Mouse (Mus musculus) midbrain, embryonic 13.5 days (tissue): ENCODE data around the gene Gstt4. TPM values are rescaled to one million over a fixed set of nuclear protein-coding genes. Genes with fewer than 3 reads are reported as not detected.
A peak's percentile ranks its signal among the peaks of the same experiment; 100 is the strongest.
"Not testable (repeated sequence)": the region's sequence is repeated elsewhere in the genome, so short reads cannot be mapped to it uniquely, and the experiment has no call there.

Source experiments
- ATAC-seq: fragments of 200-750 bp; cut with Nextera tagmentation; 2 replicates; pipeline ENCODE4 v1.8.0; 2017; ENCODE audit warnings: mild to moderate bottlenecking, moderate TSS enrichment, moderate library complexity
- H3K27ac ChIP-seq: fragments of 300-500 bp; sonication (generic); 2 replicates; pipeline ENCODE4 v1.5.1; 2015; ENCODE audit warnings: inconsistent platforms, mild to moderate bottlenecking, moderate library complexity
- H3K27me3 ChIP-seq: fragments of 300-500 bp; sonication (generic); 2 replicates; pipeline ENCODE4 v1.6.1; 2015; ENCODE audit warnings: mild to moderate bottlenecking, inconsistent platforms
- H3K36me3 ChIP-seq: fragments of 300-500 bp; sonication (generic); 2 replicates; pipeline ENCODE4 v1.6.1; 2015; ENCODE audit warnings: mild to moderate bottlenecking, inconsistent platforms
- H3K4me1 ChIP-seq: fragments of 300-500 bp; sonication (generic); replicated peaks from 2 replicates; pipeline ENCODE4 v1.6.1; 2015; ENCODE audit warnings: inconsistent platforms
- H3K4me2 ChIP-seq: fragments of 300-500 bp; sonication (generic); replicated peaks from 2 replicates; pipeline ENCODE4 v1.6.1; 2015; ENCODE audit warnings: moderate library complexity, mild to moderate bottlenecking, inconsistent platforms
- H3K4me3 ChIP-seq: fragments of 300-500 bp; sonication (generic); replicated peaks from 2 replicates; pipeline ENCODE4 v1.5.1; 2015; ENCODE audit warnings: mild to moderate bottlenecking, inconsistent platforms
- H3K9ac ChIP-seq: fragments of 300-500 bp; sonication (generic); replicated peaks from 2 replicates; pipeline ENCODE4 v1.6.1; 2015; ENCODE audit warnings: mild to moderate bottlenecking, inconsistent platforms
- H3K9me3 ChIP-seq: fragments of 300-500 bp; sonication (generic); 2 replicates; pipeline ENCODE4 v1.6.1; 2016; ENCODE audit warnings: mild to moderate bottlenecking, inconsistent platforms
- WGBS: fragments of 180-500 bp; shearing (Covaris S2); methylation state at CpG from one replicate; pipeline ENCODE4 v1.1.7; 2015; 5-methylcytosine and 5-hydroxymethylcytosine counted together
- polyA plus RNA-seq: library from polyadenylated mRNA; unstranded; fragments of >200 nt; fragmentation: Nextera tagmentation; extraction: Ambion mirVana; gene quantifications from 2 replicates; pipeline ENCODE4 v1.2.1, GENCODE M21; 2015

Gene Gstt4
- polyA plus RNA-seq = not detected in 2 replicates

- no peaks in the 10 kb centered on the region for H3K4me1 ChIP-seq
- WGBS = 93% methylated on average over 2 of the region's 2 CpGs
Observed at GRCm38 (mm10) chr10:75822443-75822842, at the start of gene Gstt4. Gene Gstt4, minus strand, starts transcription at chr10:75822543.

GRCm38 (mm10) chr10:75861587-75861986 is 39.2 kb upstream of the Gstt4 start:
- no peak for ATAC-seq
- peaks cover 34% of the 10 kb centered on the region for H3K4me1 ChIP-seq
- no peaks in the 10 kb centered on the region for H3K27me3 ChIP-seq
- H3K27ac ChIP-seq = no peak overlapping the region
- H3K9ac ChIP-seq = no peak overlapping the region
- no peak overlapping the region for H3K4me2 ChIP-seq
- no peak overlapping the region for H3K4me3 ChIP-seq
- H3K9me3 ChIP-seq = no peaks in the 10 kb centered on the region
- H3K36me3 ChIP-seq = peaks cover 16% of the 10 kb centered on the region
- 54% methylated on average over 5 of the region's 5 CpGs for WGBS

More at GRCm38 (mm10) chr10:75822443-75822842, at the start of gene Gstt4:
- Histone ChIP-seq H3K27me3 (no peaks in the 10 kb centered on the region), H3K4me3 (no peak within 1 kb of the TSS), H3K9ac (no peak within 1 kb of the TSS), H3K4me2 (no peak within 1 kb of the TSS), H3K27ac (no peak within 1 kb of the TSS), H3K36me3 (no peaks in the 10 kb centered on the region), H3K9me3 (no peaks in the 10 kb centered on the region)
- ATAC-seq = no peak

- no peak for ATAC-seq
- H3K27ac ChIP-seq = peak overlapping the region; percentile 94
- no peaks in the 10 kb centered on the region for H3K27me3 ChIP-seq
- H3K4me2 ChIP-seq = peak overlapping the region; percentile 79
- WGBS = 21% methylated on average over 7 of the region's 7 CpGs
- H3K36me3 ChIP-seq = peaks cover 17% of the 10 kb centered on the region
- peak overlapping the region; percentile 91; the same call in 1 of the 2 replicates for H3K9ac ChIP-seq
- H3K4me3 ChIP-seq = no peak overlapping the region
- H3K4me1 ChIP-seq = peaks cover 34% of the 10 kb centered on the region
- no peaks in the 10 kb centered on the region for H3K9me3 ChIP-seq
Observed at GRCm38 (mm10) chr10:75860746-75861145, 38.4 kb upstream of the Gstt4 start.

GRCm38 (mm10) chr10:75859786-75860470 is 37.6 kb upstream of the Gstt4 start, which contains the start of gene Mif:
Gene Mif, minus strand, starts transcription at chr10:75860240.
- WGBS = 2% methylated on average over 46 of the region's 46 CpGs
- peak within 1 kb of the TSS; percentile 94 for H3K27ac ChIP-seq
- H3K27me3 ChIP-seq = not testable (repeated sequence)

DNA sequence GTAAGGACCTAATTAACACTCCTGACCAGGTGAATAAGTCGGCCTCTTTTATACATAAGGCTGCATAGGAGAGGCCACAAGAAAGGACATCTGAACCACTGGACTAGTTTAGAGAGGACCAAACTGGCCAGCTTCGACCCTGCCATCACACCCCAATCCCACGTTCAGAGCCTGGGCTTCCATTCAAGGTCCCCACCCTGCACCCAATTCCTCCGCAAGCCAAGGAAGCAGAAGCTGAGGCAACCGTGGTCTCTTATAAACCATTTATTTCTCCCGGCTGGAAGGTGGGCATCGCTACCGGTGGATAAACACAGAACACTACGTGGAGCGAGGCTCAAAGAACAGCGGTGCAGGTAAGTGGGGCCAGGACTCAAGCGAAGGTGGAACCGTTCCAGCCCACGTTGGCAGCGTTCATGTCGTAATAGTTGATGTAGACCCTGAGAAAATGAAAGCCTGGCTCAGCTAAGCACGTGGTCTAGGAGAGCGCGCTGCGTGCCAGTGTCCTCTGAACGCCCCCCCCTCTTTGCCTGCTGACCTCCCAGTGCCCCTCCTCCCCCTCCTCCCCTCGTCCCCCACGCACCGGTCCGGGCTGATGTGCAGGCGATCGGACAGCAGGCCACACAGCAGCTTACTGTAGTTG is 36.9 kb upstream of the Gstt4 start:
- H3K4me1 ChIP-seq = peaks cover 34% of the 10 kb centered on the region
- peak overlapping the region; percentile 79 for H3K4me2 ChIP-seq
- H3K27me3 ChIP-seq = no peaks in the 10 kb centered on the region
- no peaks in the 10 kb centered on the region for H3K9me3 ChIP-seq
- peak overlapping the region; percentile 94 for H3K27ac ChIP-seq
- peak overlapping the region; percentile 91 for H3K9ac ChIP-seq
- ATAC-seq = peak; percentile 76
- peaks cover 17% of the 10 kb centered on the region for H3K36me3 ChIP-seq
- 1% methylated on average over 26 of the region's 27 CpGs for WGBS
- H3K4me3 ChIP-seq = peak overlapping the region; percentile 74

More at GRCm38 (mm10) chr10:75859786-75860470, 37.6 kb upstream of the Gstt4 start, which contains the start of gene Mif:
- Histone ChIP-seq H3K36me3 (peaks cover 17% of the 10 kb centered on the region), H3K9ac (peak within 1 kb of the TSS; percentile 91), H3K4me1 (peaks cover 34% of the 10 kb centered on the region), H3K4me2 (peak within 1 kb of the TSS; percentile 79), H3K4me3 (peak within 1 kb of the TSS; percentile 74)
- ATAC-seq = peak; percentile 94
- not testable (repeated sequence) for H3K9me3 ChIP-seq

- Histone ChIP-seq H3K4me3 (no peak overlapping the region), H3K4me1 (peaks cover 34% of the 10 kb centered on the region), H3K27ac (no peak overlapping the region), H3K9ac (no peak overlapping the region), H3K27me3 (no peaks in the 10 kb centered on the region), H3K36me3 (peaks cover 17% of the 10 kb centered on the region), H3K9me3 (no peaks in the 10 kb centered on the region), H3K4me2 (no peak overlapping the region)
- no peak for ATAC-seq
- 97% methylated on average over 4 of the region's 4 CpGs for WGBS
Observed at GRCm38 (mm10) chr10:75857598-75857997, 35.3 kb upstream of the Gstt4 start.

DNA sequence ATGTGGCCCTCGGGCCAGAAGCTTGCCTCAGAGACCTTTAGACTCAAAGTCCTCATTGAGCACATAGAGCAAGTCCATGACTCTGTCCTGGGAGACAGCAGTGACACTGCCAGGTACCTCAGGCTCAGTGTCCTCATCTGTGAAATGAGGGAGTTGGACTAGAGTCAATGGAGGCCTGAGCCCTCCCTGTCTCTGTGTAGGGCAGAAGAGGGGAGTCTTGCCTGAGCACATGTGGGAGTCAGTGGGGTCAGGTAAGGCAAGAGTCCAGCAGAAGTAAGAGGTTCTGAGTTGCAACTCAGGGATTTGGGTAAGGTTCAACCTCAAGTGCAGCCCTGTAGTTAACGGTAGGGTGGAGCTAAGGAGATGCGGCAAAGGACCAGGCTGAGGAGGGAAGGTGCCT is 34.6 kb upstream of the Gstt4 start:
- no peak overlapping the region for H3K27ac ChIP-seq

GRCm38 (mm10) chr10:75856155-75856907 is 34.0 kb upstream of the Gstt4 start:
- Histone ChIP-seq H3K4me2 (no peak overlapping the region), H3K27ac (no peak overlapping the region), H3K9ac (no peak overlapping the region), H3K36me3 (peaks cover 17% of the 10 kb centered on the region), H3K9me3 (no peaks in the 10 kb centered on the region), H3K27me3 (no peaks in the 10 kb centered on the region), H3K4me3 (no peak overlapping the region), H3K4me1 (peaks cover 40% of the 10 kb centered on the region)
- ATAC-seq = no peak
- 86% methylated on average over 11 of the region's 11 CpGs for WGBS

More for the DNA sequence above, 34.6 kb upstream of the Gstt4 start:
- 87% methylated on average over 3 of the region's 3 CpGs for WGBS
- peaks cover 17% of the 10 kb centered on the region for H3K36me3 ChIP-seq
- ATAC-seq = no peak
- no peaks in the 10 kb centered on the region for H3K27me3 ChIP-seq
- H3K4me3 ChIP-seq = no peak overlapping the region
- H3K9ac ChIP-seq = no peak overlapping the region
- no peak overlapping the region for H3K4me2 ChIP-seq
- H3K4me1 ChIP-seq = peaks cover 34% of the 10 kb centered on the region
- H3K9me3 ChIP-seq = no peaks in the 10 kb centered on the region

- Histone ChIP-seq H3K4me3 (no peak overlapping the region), H3K27me3 (no peaks in the 10 kb centered on the region), H3K27ac (no peak overlapping the region), H3K9ac (no peak overlapping the region), H3K4me2 (no peak overlapping the region), H3K9me3 (no peaks in the 10 kb centered on the region), H3K4me1 (peaks cover 39% of the 10 kb centered on the region), H3K36me3 (peaks cover 17% of the 10 kb centered on the region)
- no peak for ATAC-seq
- 94% methylated on average over 15 of the region's 15 CpGs for WGBS
Observed at GRCm38 (mm10) chr10:75855416-75855981, 33.2 kb upstream of the Gstt4 start.

- no peaks in the 10 kb centered on the region for H3K9me3 ChIP-seq
- H3K36me3 ChIP-seq = peaks cover 17% of the 10 kb centered on the region
- no peak overlapping the region for H3K4me2 ChIP-seq
- ATAC-seq = no peak
- H3K27ac ChIP-seq = no peak overlapping the region
- WGBS = 81% methylated on average over 6 of the region's 6 CpGs
- no peak overlapping the region for H3K9ac ChIP-seq
- no peak overlapping the region for H3K4me3 ChIP-seq
- peaks cover 36% of the 10 kb centered on the region for H3K4me1 ChIP-seq
- no peaks in the 10 kb centered on the region for H3K27me3 ChIP-seq
Observed at GRCm38 (mm10) chr10:75854791-75855190, 32.4 kb upstream of the Gstt4 start.

- 0 out of 2 replicates have a peak, but pooled peaks have one; percentile 1 for ATAC-seq
- Histone ChIP-seq H3K36me3 (peaks cover 17% of the 10 kb centered on the region), H3K9me3 (no peaks in the 10 kb centered on the region), H3K9ac (no peak overlapping the region), H3K4me3 (no peak overlapping the region), H3K27ac (no peak overlapping the region), H3K4me2 (no peak overlapping the region), H3K4me1 (peaks cover 33% of the 10 kb centered on the region), H3K27me3 (no peaks in the 10 kb centered on the region)
- WGBS = 46% methylated on average over 5 of the region's 5 CpGs
Observed at GRCm38 (mm10) chr10:75854096-75854495, 31.8 kb upstream of the Gstt4 start.
